Mouse (Mus musculus) MEL (cell line): ENCODE data around the gene Poldip3. TPM values are rescaled to one million over a fixed set of nuclear protein-coding genes. Genes with fewer than 3 reads are reported as not detected.

Experiments
- DNase-seq: peaks from one replicate; pipeline ENCODE4 v3.0.0; 2011; ENCODE audit warnings: low read depth, low spot score
- H3K27ac ChIP-seq: 2 replicates; pipeline ENCODE4 v1.5.1; 2012; ENCODE audit warnings: low read depth, mild to moderate bottlenecking, control low read depth, low read length, moderate library complexity; ENCODE audit not compliant: control insufficient read depth
- H3K27me3 ChIP-seq, 2 experiments: fragments of 150-350 bp in 1 of 2; sonication (generic) in 1 of 2; 2 replicates each; pipeline ENCODE4 v1.6.1; 2012; ENCODE audit warnings: low read length in 2 of 2, mild to moderate bottlenecking in 2 of 2, improper control_type of control experiment in 1 of 2, moderate library complexity in 1 of 2; ENCODE audit not compliant: insufficient read depth in 2 of 2, control insufficient read depth in 1 of 2
- H3K36me3 ChIP-seq, 2 experiments: 2 replicates each; pipeline ENCODE4 v1.6.1; 2012 to 2014; ENCODE audit warnings: low read length in 2 of 2, improper control_type of control experiment in 1 of 2, inconsistent platforms in 1 of 2, mild to moderate bottlenecking in 1 of 2; ENCODE audit not compliant: insufficient read depth in 2 of 2, control insufficient read depth in 1 of 2
- H3K4me1 ChIP-seq, 2 experiments: fragments of 150-350 bp in 1 of 2; sonication (generic) in 1 of 2; 2 replicates each; pipeline ENCODE4 v1.6.1; 2012; ENCODE audit warnings: low read length in 2 of 2, improper control_type of control experiment in 1 of 2, mild to moderate bottlenecking in 1 of 2; ENCODE audit not compliant: insufficient read depth in 2 of 2, control insufficient read depth in 1 of 2
- H3K4me3 ChIP-seq, 2 experiments: fragments of 150-350 bp in 1 of 2; sonication (generic) in 1 of 2; 2 replicates each; pipeline ENCODE4 v1.5.1; 2012; ENCODE audit warnings: low read depth in 2 of 2, low read length in 2 of 2, mild to moderate bottlenecking in 2 of 2, moderate library complexity in 2 of 2, control low read depth in 1 of 2, improper control_type of control experiment in 1 of 2; ENCODE audit not compliant: control insufficient read depth in 1 of 2, insufficient read depth in 1 of 2
- H3K79me2 ChIP-seq: 2 replicates; pipeline ENCODE4 v1.6.1; 2012; ENCODE audit warnings: mild to moderate bottlenecking, low read length, moderate library complexity; ENCODE audit not compliant: control insufficient read depth, poor library complexity, insufficient read depth
- H3K9ac ChIP-seq: 2 replicates; pipeline ENCODE4 v1.6.1; 2012; ENCODE audit warnings: low read depth, mild to moderate bottlenecking, control low read depth, low read length, moderate library complexity; ENCODE audit not compliant: control insufficient read depth, poor library complexity, severe bottlenecking
- H3K9me3 ChIP-seq: fragments of 150-350 bp; sonication (generic); replicated peaks from 2 replicates; pipeline ENCODE4 v1.6.1; 2012; ENCODE audit warnings: mild to moderate bottlenecking, low read length, improper control_type of control experiment, moderate library complexity; ENCODE audit not compliant: insufficient read depth
- BHLHE40 ChIP-seq: IDR thresholded peaks from 2 replicates; pipeline ENCODE4 v1.6.1; 2012; ENCODE audit warnings: low read depth, mild to moderate bottlenecking, inconsistent platforms, low read length, improper control_type of control experiment, borderline replicate concordance
- CHD2 ChIP-seq: IDR thresholded peaks from 2 replicates; pipeline ENCODE4 v1.6.1; 2011; ENCODE audit warnings: low read length, improper control_type of control experiment
- CTCF ChIP-seq, 3 experiments: IDR thresholded peaks in 2 of 3; conservative IDR thresholded peaks in 1 of 3; 2 replicates each; pipeline ENCODE4 v1.5.1; 2011 to 2012; ENCODE audit warnings: low read length in 3 of 3, low read depth in 2 of 3, mild to moderate bottlenecking in 2 of 3, improper control_type of control experiment in 1 of 3, inconsistent platforms in 1 of 3, mixed read lengths in 1 of 3, moderate library complexity in 1 of 3; ENCODE audit not compliant: control insufficient read depth in 1 of 3, insufficient read depth in 1 of 3, poor library complexity in 1 of 3, severe bottlenecking in 1 of 3
- E2F4 ChIP-seq: IDR thresholded peaks from 2 replicates; pipeline ENCODE4 v1.6.1; 2011; ENCODE audit warnings: low read depth, low read length, improper control_type of control experiment, borderline replicate concordance
- ETS1 ChIP-seq: IDR thresholded peaks from 2 replicates; pipeline ENCODE4 v1.6.1; 2012; ENCODE audit warnings: low read depth, mild to moderate bottlenecking, inconsistent platforms, low read length, improper control_type of control experiment, moderate library complexity
- GABPA ChIP-seq: IDR thresholded peaks from 2 replicates; pipeline ENCODE4 v1.6.1; 2012; ENCODE audit warnings: low read depth, mild to moderate bottlenecking, inconsistent platforms, low read length, improper control_type of control experiment, moderate library complexity
- HCFC1 ChIP-seq: IDR thresholded peaks from 2 replicates; pipeline ENCODE4 v1.6.1; 2012; ENCODE audit warnings: low read depth, mild to moderate bottlenecking, inconsistent platforms, low read length, improper control_type of control experiment, moderate library complexity
- KAT2A ChIP-seq: conservative IDR thresholded peaks from 2 replicates; pipeline ENCODE4 v1.6.1; 2012; ENCODE audit warnings: low read depth, low read length, improper control_type of control experiment, inconsistent platforms
- MAFK ChIP-seq: IDR thresholded peaks from 2 replicates; pipeline ENCODE4 v1.6.1; 2011; ENCODE audit warnings: low read depth, mild to moderate bottlenecking, low read length, improper control_type of control experiment, borderline replicate concordance
- MAX ChIP-seq: IDR thresholded peaks from 2 replicates; pipeline ENCODE4 v1.6.1; 2011; ENCODE audit warnings: low read length, improper control_type of control experiment
- MAZ ChIP-seq: IDR thresholded peaks from 2 replicates; pipeline ENCODE4 v1.6.1; 2012; ENCODE audit warnings: low read depth, mild to moderate bottlenecking, inconsistent platforms, low read length, improper control_type of control experiment
- MEF2A ChIP-seq: IDR thresholded peaks from 2 replicates; pipeline ENCODE4 v1.6.1; 2014; ENCODE audit warnings: low read depth, mild to moderate bottlenecking, inconsistent platforms, low read length, improper control_type of control experiment; ENCODE audit not compliant: poor library complexity, insufficient replicate concordance, severe bottlenecking; ENCODE audit errors: extremely low read depth
- MXI1 ChIP-seq: IDR thresholded peaks from 2 replicates; pipeline ENCODE4 v1.6.1; 2011; ENCODE audit warnings: mild to moderate bottlenecking, low read depth, low read length, improper control_type of control experiment
- POLR2AphosphoS2 ChIP-seq: IDR thresholded peaks from 2 replicates; pipeline ENCODE4 v1.6.1; 2011; ENCODE audit warnings: low read length, improper control_type of control experiment
- POLR2AphosphoS5 ChIP-seq: IDR thresholded peaks from 2 replicates; pipeline ENCODE4 v1.6.1; 2012; ENCODE audit warnings: low read depth, borderline replicate concordance, mild to moderate bottlenecking, inconsistent platforms, low read length, moderate library complexity, mixed read lengths
- RAD21 ChIP-seq: IDR thresholded peaks from 2 replicates; pipeline ENCODE4 v1.6.1; 2011; ENCODE audit warnings: mild to moderate bottlenecking, low read depth, low read length, improper control_type of control experiment
- SIN3A ChIP-seq: IDR thresholded peaks from 2 replicates; pipeline ENCODE4 v1.6.1; 2012; ENCODE audit warnings: low read length, improper control_type of control experiment, inconsistent platforms
- SMC3 ChIP-seq: IDR thresholded peaks from 2 replicates; pipeline ENCODE4 v1.6.1; 2011; ENCODE audit warnings: low read depth, low read length, improper control_type of control experiment
- TAL1 ChIP-seq: IDR thresholded peaks from 2 replicates; pipeline ENCODE4 v1.6.1; 2012; ENCODE audit warnings: mild to moderate bottlenecking, inconsistent platforms, low read length, moderate library complexity, mixed read lengths
- TBP ChIP-seq: IDR thresholded peaks from 2 replicates; pipeline ENCODE4 v1.8.0; 2011; ENCODE audit warnings: low read depth, low read length, improper control_type of control experiment
- ZNF384 ChIP-seq: IDR thresholded peaks from 2 replicates; pipeline ENCODE4 v1.6.1; 2012; ENCODE audit warnings: low read depth, mild to moderate bottlenecking, inconsistent platforms, low read length, improper control_type of control experiment
- polyA plus RNA-seq, 2 experiments: library from polyadenylated mRNA; stranded (reverse) in 1 of 2; unstranded in 1 of 2; fragments of >175 nt in 1 of 2; fragments of >200 nt in 1 of 2; gene quantifications; 2 replicates each; pipeline versions ENCODE4 v1.2.1 to v1.2.4; 2012; ENCODE audit warnings: low replicate concordance in 2 of 2, low read depth in 1 of 2; ENCODE audit not compliant: insufficient read length in 2 of 2, insufficient read depth in 1 of 2, missing spikeins in 1 of 2
- total RNA-seq: library from RNA; depleted of rRNA; stranded (reverse); fragments of 300-350 nt; gene quantifications from 2 replicates; pipeline ENCODE4 v1.2.3, GENCODE M21; 2012

Poldip3 gene
- total and polyA plus RNA-seq, 3 experiments, result 113 to 123 TPM; not detected in 1

GRCm38 (mm10) chr15:83182351-83182750, 33.2 kb upstream of the Poldip3 start:
- Histone ChIP-seq H3K27ac (no peak overlapping the region), H3K9ac (no peak overlapping the region), H3K4me1 (no peaks in the 10 kb centered on the region), H3K9me3 (no peaks in the 10 kb centered on the region), H3K36me3 (no peaks in the 10 kb centered on the region), H3K79me2 (no peaks in the 10 kb centered on the region), H3K4me3 (no peak overlapping the region), H3K27me3 (peaks cover 0 to 1% of the 10 kb centered on the region in 2 experiments; a peak in 3 of 4 replicates)
- DNase-seq, result no peak
- no peak for TF ChIP-seq POLR2AphosphoS5

GRCm38 (mm10) chr15:83181800-83182330, 32.7 kb upstream of the Poldip3 start:
- Histone ChIP-seq H3K79me2 (no peaks in the 10 kb centered on the region), H3K4me1 (no peaks in the 10 kb centered on the region), H3K9ac (no peak overlapping the region), H3K36me3 (no peaks in the 10 kb centered on the region), H3K4me3 (no peak overlapping the region), H3K27me3 (no peaks in the 10 kb centered on the region; a peak in 3 of 4 replicates), H3K9me3 (no peaks in the 10 kb centered on the region), H3K27ac (no peak overlapping the region)
- TF ChIP-seq MXI1 (no peak), E2F4 (no peak), TBP (no peak), KAT2A (no peak), MEF2A (no peak)
- DNase-seq, result no peak

GRCm38 (mm10) chr15:83180004-83180403, 30.8 kb upstream of the Poldip3 start:
- H3K36me3 ChIP-seq, result no peaks in the 10 kb centered on the region
- no peak for TF ChIP-seq HCFC1
- TF ChIP-seq SIN3A, result no peak
- no peak for TF ChIP-seq KAT2A
- no peak overlapping the region for H3K27ac ChIP-seq
- H3K9me3 ChIP-seq, result no peaks in the 10 kb centered on the region
- H3K79me2 ChIP-seq, result no peaks in the 10 kb centered on the region
- H3K9ac ChIP-seq, result no peak overlapping the region
- H3K27me3 ChIP-seq, result no peaks in the 10 kb centered on the region; a peak in 2 of 4 replicates
- no peak overlapping the region for H3K4me3 ChIP-seq
- DNase-seq, result no peak
- H3K4me1 ChIP-seq, result no peaks in the 10 kb centered on the region

GRCm38 (mm10) chr15:83176653-83177052, 27.5 kb upstream of the Poldip3 start:
- Histone ChIP-seq H3K9ac (no peak overlapping the region), H3K27me3 (no peaks in the 10 kb centered on the region), H3K9me3 (no peaks in the 10 kb centered on the region), H3K4me1 (peaks cover 0 to 4% of the 10 kb centered on the region in 2 experiments; a peak in 2 of 4 replicates), H3K36me3 (no peaks in the 10 kb centered on the region), H3K27ac (no peak overlapping the region), H3K4me3 (no peak overlapping the region), H3K79me2 (no peaks in the 10 kb centered on the region; the same call in 1 of the 2 replicates)
- no peak for DNase-seq
- TF ChIP-seq CHD2 (no peak), MAFK (no peak), BHLHE40 (no peak), RAD21 (no peak), MAZ (no peak), GABPA (no peak), SMC3 (no peak), MAX (no peak), TAL1 (no peak), KAT2A (no peak), CTCF (IDR thresholded peaks at IDR 0.05 in 2 of 3, conservative IDR thresholded peaks at IDR 0.05 in 1 of 3; ENCODE audit: control insufficient read depth in 1 of 3, insufficient read depth in 1 of 3, low read depth in 2 of 3, low read length in 3 of 3, poor library complexity in 1 of 3, severe bottlenecking in 1 of 3) (no peak), TBP (no peak), HCFC1 (no peak), ZNF384 (no peak), ETS1 (no peak), POLR2AphosphoS2 (no peak)
